In genomic region chr3:51357624-51358023, GRCm38 (mm10) we compare ENCODE assay signal across 9 mouse cellular contexts. TPM values are rescaled to one million over a fixed set of nuclear protein-coding genes. Genes with fewer than 3 reads are reported as not detected.
A peak's percentile ranks its signal among the peaks of the same experiment; 100 is the strongest.
DNase-seq lines count a peak whose midpoint lies in the region; ATAC-seq and TF ChIP-seq lines count a peak whose summit lies in the region.
"Had no signal": no experiment of that assay in that cellular context is flagged by ENCODE, and none has a peak within 500 bp of the region (broad histone marks: within the 10 kb centered on the region; RNA-seq: fewer than 3 reads in every experiment).

No protein-coding gene starts in this region.

- intact Hi-C loops in left cerebral cortex, adult 2 months (cut with DNase I), result no loop called here

- no peak overlapping the region for H3K9ac ChIP-seq in forebrain, embryonic 14.5 days (ENCODE audit: low read length)
- H3K9ac ChIP-seq in liver, embryonic 14.5 days (replicated peaks), result peak overlapping the region; percentile 32

- H3K27ac ChIP-seq in forebrain, embryonic 14.5 days (ENCODE audit: low read depth, low read length), result no peak overlapping the region
- H3K27ac ChIP-seq in liver, embryonic 14.5 days, result no peak overlapping the region
- no peak overlapping the region for H3K27ac ChIP-seq in left cerebral cortex, adult 2 months

- H3K36me3 ChIP-seq in forebrain, embryonic 14.5 days (ENCODE audit: control insufficient read depth, insufficient read depth, low read length), result no peaks in the 10 kb centered on the region
- no peaks in the 10 kb centered on the region for H3K36me3 ChIP-seq in liver, embryonic 14.5 days (replicated peaks; ENCODE audit: control insufficient read depth, insufficient read depth, low read depth)

- ATAC-seq in forebrain, embryonic 14.5 days, result no peak
- peak; percentile 12; the same call in 1 of the 2 replicates for ATAC-seq in liver, embryonic 14.5 days (ENCODE audit: insufficient read depth)

- TF ChIP-seq EP300 in liver, embryonic 14.5 days (IDR thresholded peaks at IDR 0.05; ENCODE audit: low read depth), result no peak

- DNase-seq in right cerebral cortex, postnatal 4 days, result peak; percentile 11
- no peak for DNase-seq in right cerebral cortex, postnatal 36 days (ENCODE audit: low spot score in 2 of 2)
- DNase-seq in forebrain, embryonic 14.5 days (ENCODE audit: low spot score), result no peak
- DNase-seq in liver, embryonic 14.5 days (ENCODE audit: low read depth in 3 of 3, low spot score in 3 of 3), result no peak
- DNase-seq in left cerebral cortex, adult 2 months (ENCODE audit: extremely low spot score in 1 of 2, low spot score in 2 of 2), result no peak
- DNase-seq in right cerebral cortex, postnatal 14 days, result no peak
- no peak for DNase-seq in adrenal gland, postnatal 4 days (ENCODE audit: low spot score in 2 of 2)
- no peak for DNase-seq in adrenal gland, postnatal 10 days

- 15% methylated on average over 14 of the region's 14 CpGs for WGBS in forebrain, embryonic 14.5 days
- 8% methylated on average over 14 of the region's 14 CpGs for WGBS in liver, embryonic 14.5 days (ENCODE audit: insufficient replicate concordance)

- no peak for TF ChIP-seq CTCF in liver, embryonic 14.5 days (IDR thresholded peaks at IDR 0.05; ENCODE audit: low read depth)
- no peak for TF ChIP-seq CTCF in left cerebral cortex, adult 2 months (IDR thresholded peaks at IDR 0.05)

- H3K27me3 ChIP-seq in forebrain, embryonic 14.5 days (replicated peaks; ENCODE audit: control insufficient read depth, insufficient read depth, low read length), result 0 out of 2 replicates have a peak, but pooled peaks cover 8% of the 10 kb centered on the region
- H3K27me3 ChIP-seq in liver, embryonic 14.5 days (ENCODE audit: control insufficient read depth, insufficient read depth, low read length), result no peaks in the 10 kb centered on the region

- H3K4me1 ChIP-seq in forebrain, embryonic 14.5 days (ENCODE audit: control insufficient read depth, insufficient read depth, low read length), result no peaks in the 10 kb centered on the region
- peaks cover 10 to 22% of the 10 kb centered on the region in 2 experiments for H3K4me1 ChIP-seq in liver, embryonic 14.5 days (replicated peaks; ENCODE audit: control insufficient read depth in 2 of 2, insufficient read depth in 2 of 2, low read length in 1 of 2)

- H3K4me2 ChIP-seq in forebrain, embryonic 14.5 days (ENCODE audit: low read length), result peak overlapping the region; percentile 59
- H3K4me2 ChIP-seq in liver, embryonic 14.5 days (ENCODE audit: low read depth), result peak overlapping the region; percentile 95

- H3K9me3 ChIP-seq in forebrain, embryonic 14.5 days (replicated peaks; ENCODE audit: control insufficient read depth, low read length), result no peaks in the 10 kb centered on the region
- no peaks in the 10 kb centered on the region for H3K9me3 ChIP-seq in liver, embryonic 14.5 days (ENCODE audit: control insufficient read depth, low read length)

- H3K4me3 ChIP-seq in forebrain, embryonic 14.5 days (ENCODE audit: low read depth, low read length), result peak overlapping the region; percentile 38; the same call in 1 of the 2 replicates
- H3K4me3 ChIP-seq in liver, embryonic 14.5 days (ENCODE audit: insufficient read depth in 1 of 2, low read depth in 2 of 2, low read length in 2 of 2), result peak overlapping the region; percentile 67 to 69
- H3K4me3 ChIP-seq in left cerebral cortex, adult 2 months, result no peak overlapping the region; the same call in 1 of the 2 replicates

RNA-seq across cellular contexts. Expression of gene Elf2, which starts 17.2 kb away (rescaled TPM):
- polyA plus RNA-seq in forebrain, embryonic 14.5 days (2014; fragmentation: Nextera tagmentation; extraction: Ambion mirVana), result 37.2 and 49.9 TPM in 2 replicates
- polyA plus RNA-seq in liver, embryonic 14.5 days (2012; rRNA removed), result 14.8 and 20.7 TPM in 2 replicates
- polyA plus RNA-seq in liver, embryonic 14.5 days (2014; fragmentation: Nextera tagmentation; extraction: Ambion mirVana), result 14.7 and 18.9 TPM in 2 replicates
- total RNA-seq in left cerebral cortex, adult 2 months (2021), result 10 to 100 TPM; 48.5 to 51.8 TPM
- total RNA-seq in adrenal gland, postnatal 4 days (2021), result 100 to 1,000 TPM; 122 to 124 TPM
- total RNA-seq in adrenal gland, postnatal 10 days (2021), result 10 to 100 TPM; 84.3 to 94.5 TPM

RNA-seq across cellular contexts. Expression of gene Mgarp, which starts 38.9 kb away (rescaled TPM):
- 0.56 and 0.77 TPM in 2 replicates for polyA plus RNA-seq in forebrain, embryonic 14.5 days (2014; fragmentation: Nextera tagmentation; extraction: Ambion mirVana)
- 0.25 and 0.48 TPM in 2 replicates for polyA plus RNA-seq in liver, embryonic 14.5 days (2012; rRNA removed)
- polyA plus RNA-seq in liver, embryonic 14.5 days (2014; fragmentation: Nextera tagmentation; extraction: Ambion mirVana), result 0.85 and 1.00 TPM in 2 replicates
- not detected for total RNA-seq in left cerebral cortex, adult 2 months (2021)
- total RNA-seq in adrenal gland, postnatal 4 days (2021), result 100 to 1,000 TPM; 477 to 530 TPM
- total RNA-seq in adrenal gland, postnatal 10 days (2021), result 100 to 1,000 TPM; 235 to 238 TPM
- total RNA-seq: layer of hippocampus, postnatal 14 days had no signal

RNA-seq across cellular contexts. Expression of gene Ndufc1, which starts 51.2 kb away (rescaled TPM):
- polyA plus RNA-seq in forebrain, embryonic 14.5 days (2014; fragmentation: Nextera tagmentation; extraction: Ambion mirVana), result 715 and 875 TPM in 2 replicates
- 53.0 and 150 TPM in 2 replicates for polyA plus RNA-seq in liver, embryonic 14.5 days (2012; rRNA removed)
- polyA plus RNA-seq in liver, embryonic 14.5 days (2014; fragmentation: Nextera tagmentation; extraction: Ambion mirVana), result 493 and 495 TPM in 2 replicates
- total RNA-seq in left cerebral cortex, adult 2 months (2021), result 100 to 1,000 TPM; 286 to 307 TPM
- total RNA-seq in adrenal gland, postnatal 4 days (2021), result 100 to 1,000 TPM; 492 to 529 TPM
- total RNA-seq in adrenal gland, postnatal 10 days (2021), result 1,000 to 10,000 TPM in 1 of 2 experiments, 100 to 1,000 TPM in 1; 989 to 1,053 TPM

RNA-seq across cellular contexts. Expression of gene Naa15, which starts 57.3 kb away (rescaled TPM):
- 26.6 and 37.4 TPM in 2 replicates for polyA plus RNA-seq in forebrain, embryonic 14.5 days (2014; fragmentation: Nextera tagmentation; extraction: Ambion mirVana)
- polyA plus RNA-seq in liver, embryonic 14.5 days (2012; rRNA removed), result 7.3 and 12.9 TPM in 2 replicates
- 13.3 and 17.3 TPM in 2 replicates for polyA plus RNA-seq in liver, embryonic 14.5 days (2014; fragmentation: Nextera tagmentation; extraction: Ambion mirVana)
- total RNA-seq in left cerebral cortex, adult 2 months (2021), result 10 to 100 TPM; 50.1 to 54.6 TPM
- 10 to 100 TPM; 56.8 to 63.5 TPM for total RNA-seq in adrenal gland, postnatal 4 days (2021)
- 10 to 100 TPM; 40.2 to 51.9 TPM for total RNA-seq in adrenal gland, postnatal 10 days (2021)

Comparison
In these comparisons a context has a peak if more than half of its experiments do, and no peak if none do; other contexts are left out.
1. RNA of gene Mgarp, which starts 38.9 kb away (total RNA-seq): 477 to 530 TPM in adrenal gland, postnatal 4 days and 235 to 238 TPM in adrenal gland, postnatal 10 days; not detected in left cerebral cortex, adult 2 months; every median in the first group is over 100 times any median in the second.